Mouse (Mus musculus) G1E (cell line): ENCODE measurements around the gene Odf4.

ENCODE experiments used
- CTCF ChIP-seq: IDR thresholded peaks from 2 replicates; pipeline ENCODE4 v1.5.1; 2012; ENCODE audit warnings: low read depth, low read length, inconsistent platforms, mixed read lengths
- GATA1 ChIP-seq: IDR thresholded peaks from 2 replicates; pipeline ENCODE4 v1.6.1; 2012; ENCODE audit warnings: borderline replicate concordance, low read length, inconsistent platforms, mixed read lengths
- GATA2 ChIP-seq: IDR thresholded peaks from 2 replicates; pipeline ENCODE4 v1.6.1; 2012; ENCODE audit warnings: low read depth, low read length, inconsistent platforms, borderline replicate concordance
- POLR2AphosphoS5 ChIP-seq: IDR thresholded peaks from 2 replicates; pipeline ENCODE4 v1.6.1; 2012; ENCODE audit warnings: low read depth, low read length, inconsistent platforms; ENCODE audit not compliant: insufficient replicate concordance
- TAL1 ChIP-seq: conservative IDR thresholded peaks from 2 replicates; pipeline ENCODE4 v1.6.1; 2012; ENCODE audit warnings: low read depth, low read length, inconsistent platforms, mixed read lengths

DNA sequence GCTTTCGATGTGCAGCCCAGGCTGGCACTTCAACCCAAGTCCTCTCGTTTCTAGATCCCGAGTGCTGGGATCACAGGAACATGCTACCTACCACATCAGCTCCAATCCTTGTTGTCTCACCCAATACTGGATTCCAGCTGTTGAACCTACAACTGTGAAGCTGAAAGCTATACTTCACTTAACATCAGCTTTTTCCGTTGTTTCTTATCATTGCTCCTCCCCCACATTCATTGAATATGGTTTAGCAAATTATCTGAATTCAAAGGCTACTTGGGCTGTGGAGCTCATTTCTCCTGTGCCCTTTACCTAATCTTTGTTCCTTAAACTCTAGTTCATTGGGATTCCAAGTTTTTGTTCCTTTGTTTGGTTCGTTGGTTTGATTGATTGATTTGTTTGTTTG is 48.1 kb downstream of the Odf4 start:
- no peak for TF ChIP-seq CTCF
- TF ChIP-seq TAL1: no peak
- TF ChIP-seq GATA1: no peak
- no peak for TF ChIP-seq POLR2AphosphoS5
- TF ChIP-seq GATA2: no peak
